Mouse (Mus musculus): ENCODE measurements around the gene Madd. TPM values are rescaled to one million over a fixed set of nuclear protein-coding genes. Genes with fewer than 3 reads are reported as not detected.

Madd gene
- total RNA-seq, 2 experiments from 2014 or later = 5.3 to 6.0 TPM

- DNase-seq = no peak
These were observed 8.1 kb downstream of the Madd start for GRCm38 (mm10) chr2:91175490-91175889.

- DNase-seq = no peak
These were observed 13.9 kb downstream of the Madd start for GRCm38 (mm10) chr2:91169587-91170322.

GRCm38 (mm10) chr2:91167629-91168028, 16.0 kb downstream of the Madd start:
- no peak for DNase-seq

GRCm38 (mm10) chr2:91164991-91165390, 18.6 kb downstream of the Madd start:
- DNase-seq = no peak

GRCm38 (mm10) chr2:91163532-91163931, 20.1 kb downstream of the Madd start:
- no peak for DNase-seq

- DNase-seq = no peak
These were observed 20.7 kb downstream of the Madd start for GRCm38 (mm10) chr2:91162952-91163351.

GRCm38 (mm10) chr2:91160591-91160990, 23.0 kb downstream of the Madd start:
- DNase-seq = no peak

GRCm38 (mm10) chr2:91157002-91157752, 26.5 kb downstream of the Madd start:
- DNase-seq = no peak

- DNase-seq = no peak
These were observed 29.5 kb downstream of the Madd start for GRCm38 (mm10) chr2:91154091-91154490.

- no peak for DNase-seq
These were observed 30.7 kb downstream of the Madd start for GRCm38 (mm10) chr2:91152885-91153377.

GRCm38 (mm10) chr2:91151331-91151730, 32.3 kb downstream of the Madd start:
- no peak for DNase-seq

- DNase-seq = no peak
These were observed 35.5 kb downstream of the Madd start for GRCm38 (mm10) chr2:91148101-91148500.

GRCm38 (mm10) chr2:91143401-91143800, 40.2 kb downstream of the Madd start:
- no peak for DNase-seq

GRCm38 (mm10) chr2:91142920-91143319, 40.7 kb downstream of the Madd start:
- no peak for DNase-seq

GRCm38 (mm10) chr2:91139764-91140163, 43.9 kb downstream of the Madd start:
- DNase-seq = no peak

- DNase-seq = no peak
These were observed 44.3 kb downstream of the Madd start for GRCm38 (mm10) chr2:91139311-91139710.

- no peak for DNase-seq
These were observed 46.2 kb downstream of the Madd start for GRCm38 (mm10) chr2:91137481-91137880.

- no peak for DNase-seq
These were observed 46.9 kb downstream of the Madd start for GRCm38 (mm10) chr2:91136513-91137412.

GRCm38 (mm10) chr2:91132035-91132434, 51.6 kb downstream of the Madd start:
- DNase-seq = no peak

- no peak for DNase-seq
These were observed 52.4 kb downstream of the Madd start for GRCm38 (mm10) chr2:91131251-91131650.

GRCm38 (mm10) chr2:91130126-91130525, 53.5 kb downstream of the Madd start:
- DNase-seq = no peak

- DNase-seq = no peak
These were observed 54.9 kb downstream of the Madd start for GRCm38 (mm10) chr2:91128761-91129160.
